Mouse (Mus musculus) embryonic fibroblast, embryonic 13.5 days (primary cell): ENCODE measurements around the gene Stra8.

Experiments
- CTCF ChIP-seq: IDR thresholded peaks from 2 replicates; pipeline ENCODE4 v1.5.1; 2011; ENCODE audit warnings: mild to moderate bottlenecking, control low read depth, low read length, moderate library complexity, borderline replicate concordance; ENCODE audit not compliant: insufficient read depth
- POLR2A ChIP-seq: IDR thresholded peaks from 2 replicates; pipeline ENCODE4 v1.6.1; 2011; ENCODE audit warnings: low read depth, mild to moderate bottlenecking, control low read depth, low read length, moderate library complexity

- TF ChIP-seq CTCF (no peak), POLR2A (no peak)
These were observed 17.4 kb upstream of the Stra8 start for GRCm38 (mm10) chr6:34902578-34902977.
